Mouse (Mus musculus) ES-Bruce4 (cell line): ENCODE measurements at regions not wholly inside any gene's neighbourhood (a gene's known extent, or its start where the extent isn't known, plus 50 kb on each side); places are given as distances from the start of the nearest gene placed in this dataset.
A peak's percentile ranks its signal among the peaks of the same experiment; 100 is the strongest.

Source experiments
- H3K27ac ChIP-seq: 2 replicates; pipeline ENCODE4 v1.5.1; 2012; ENCODE audit warnings: low read length, inconsistent platforms; ENCODE audit not compliant: insufficient read depth
- H3K27me3 ChIP-seq: 2 replicates; pipeline ENCODE4 v1.6.1; 2012; ENCODE audit warnings: mild to moderate bottlenecking, low read length, inconsistent platforms; ENCODE audit not compliant: control insufficient read depth, poor library complexity, insufficient read depth, severe bottlenecking
- H3K36me3 ChIP-seq: 2 replicates; pipeline ENCODE4 v1.6.1; 2012; ENCODE audit warnings: inconsistent platforms, mild to moderate bottlenecking, low read length, moderate library complexity; ENCODE audit not compliant: control insufficient read depth, poor library complexity, insufficient read depth, severe bottlenecking
- H3K4me1 ChIP-seq: one replicate; pipeline ENCODE4 v1.8.1; 2011; ENCODE audit warnings: low read length; ENCODE audit not compliant: control insufficient read depth, insufficient read depth
- H3K4me3 ChIP-seq: 2 replicates; pipeline ENCODE4 v1.5.1; 2011; ENCODE audit warnings: low read depth, mild to moderate bottlenecking, low read length
- H3K9ac ChIP-seq: 2 replicates; pipeline ENCODE4 v1.6.1; 2012; ENCODE audit warnings: low read depth, mild to moderate bottlenecking, inconsistent platforms; ENCODE audit not compliant: poor library complexity, severe bottlenecking
- H3K9me3 ChIP-seq: replicated peaks from 2 replicates; pipeline ENCODE4 v1.6.1; 2012; ENCODE audit warnings: mild to moderate bottlenecking, low read length, inconsistent platforms; ENCODE audit not compliant: control insufficient read depth, poor library complexity, insufficient read depth, severe bottlenecking
- CTCF ChIP-seq: IDR thresholded peaks from one replicate; pipeline ENCODE4 v1.8.1; 2011; ENCODE audit warnings: low read depth, low read length
- EP300 ChIP-seq: IDR thresholded peaks from 2 replicates; pipeline ENCODE4 v1.6.1; 2011; ENCODE audit warnings: low read depth, low read length; ENCODE audit not compliant: insufficient read depth
- POLR2A ChIP-seq: IDR thresholded peaks from one replicate; pipeline ENCODE4 v1.8.1; 2011; ENCODE audit warnings: low read length; ENCODE audit not compliant: insufficient read depth

DNA sequence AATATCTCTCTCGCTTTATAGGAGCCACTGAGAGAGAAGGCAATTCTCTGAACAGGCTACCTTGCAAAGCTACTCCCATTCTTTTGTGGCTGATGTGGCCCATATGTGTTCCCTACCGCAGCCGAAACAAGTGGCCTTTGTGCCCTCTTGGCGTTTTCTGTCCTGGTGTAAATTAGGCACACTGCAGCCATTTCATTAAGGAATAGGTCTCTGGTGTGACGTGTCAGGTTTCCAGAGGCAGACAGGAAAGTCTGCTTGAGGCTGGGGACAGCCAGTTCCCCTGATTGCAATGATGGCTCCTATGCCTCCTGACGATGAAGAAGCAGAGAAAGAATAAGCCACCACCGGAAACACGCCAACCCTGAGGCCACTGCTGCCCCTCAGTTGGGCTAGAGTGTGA lies 59.3 kb upstream of the Bcor start:
- Histone ChIP-seq H3K9me3 (no peaks in the 10 kb centered on the region), H3K4me1 (no peaks in the 10 kb centered on the region), H3K4me3 (no peak overlapping the region), H3K9ac (no peak overlapping the region), H3K27me3 (no peaks in the 10 kb centered on the region), H3K27ac (no peak overlapping the region), H3K36me3 (no peaks in the 10 kb centered on the region)
- TF ChIP-seq POLR2A: no peak
- no peak for TF ChIP-seq CTCF

DNA sequence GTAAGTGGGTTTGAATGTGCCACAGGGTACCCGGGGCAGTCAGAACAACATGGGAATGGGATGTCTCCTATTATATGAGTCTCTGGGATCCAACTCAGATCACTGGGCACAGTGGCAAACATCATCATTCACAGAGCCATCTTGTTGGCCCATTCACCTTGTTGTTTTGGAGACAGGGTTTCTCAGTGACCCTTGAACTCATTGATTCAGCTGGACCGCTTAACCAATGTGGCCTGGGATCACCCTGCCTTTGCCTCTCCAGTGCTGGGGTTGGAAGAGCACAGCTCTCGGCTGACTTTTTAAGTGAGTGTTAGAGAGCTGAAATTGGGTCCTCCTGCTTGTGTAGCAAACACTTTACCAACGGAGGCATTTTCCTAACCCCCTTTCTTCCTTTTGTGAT lies 64.2 kb upstream of the Bcor start:
- Histone ChIP-seq H3K27me3 (no peaks in the 10 kb centered on the region), H3K4me1 (no peaks in the 10 kb centered on the region), H3K27ac (no peak overlapping the region), H3K4me3 (no peak overlapping the region), H3K9me3 (no peaks in the 10 kb centered on the region), H3K9ac (no peak overlapping the region), H3K36me3 (no peaks in the 10 kb centered on the region)
- no peak for TF ChIP-seq CTCF
- TF ChIP-seq EP300: no peak
- TF ChIP-seq POLR2A: no peak

DNA sequence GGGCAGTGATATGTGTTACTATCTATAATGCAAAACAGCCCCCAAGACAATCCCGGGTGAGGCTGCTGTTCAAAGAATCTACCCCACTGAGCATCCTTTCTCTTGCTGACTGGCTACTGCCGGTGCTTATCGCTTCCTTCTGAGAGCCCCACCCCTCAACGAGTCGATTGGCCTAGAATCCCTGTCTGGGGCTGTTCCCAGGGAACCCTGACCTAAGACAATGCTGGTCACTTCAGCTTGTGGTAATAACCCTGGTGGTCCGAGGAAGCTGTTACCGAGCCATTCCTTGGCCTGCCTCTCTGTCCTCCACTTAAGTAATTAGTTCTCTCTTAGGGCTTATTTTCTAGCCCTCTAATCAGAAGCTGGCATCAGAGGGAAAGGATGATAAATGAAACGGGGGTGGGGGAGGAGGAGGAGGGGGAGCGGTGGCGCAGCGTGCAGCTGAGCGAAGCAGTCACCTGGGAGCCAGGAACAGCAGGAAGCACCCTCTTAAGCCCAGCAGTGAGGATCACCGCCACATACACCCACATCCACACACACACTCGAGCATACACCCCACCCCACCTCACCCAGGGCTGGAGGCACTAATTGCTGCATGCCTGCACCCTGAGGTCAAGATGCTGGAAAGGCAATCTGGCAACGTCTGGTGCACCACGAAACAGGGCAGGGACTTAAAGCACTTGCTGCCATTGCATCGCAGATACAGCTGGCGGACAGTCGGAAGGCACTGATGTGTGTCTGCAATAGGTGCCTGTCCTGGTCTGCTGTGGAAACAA lies 65.1 kb upstream of the Bcor start:
- H3K36me3 ChIP-seq: no peaks in the 10 kb centered on the region
- H3K27me3 ChIP-seq: no peaks in the 10 kb centered on the region
- H3K4me3 ChIP-seq: peak overlapping the region; percentile 36
- TF ChIP-seq CTCF: no peak
- TF ChIP-seq EP300: no peak
- TF ChIP-seq POLR2A: no peak
- no peak overlapping the region for H3K27ac ChIP-seq
- H3K9ac ChIP-seq: no peak overlapping the region
- H3K9me3 ChIP-seq: no peaks in the 10 kb centered on the region
- H3K4me1 ChIP-seq: no peaks in the 10 kb centered on the region

DNA sequence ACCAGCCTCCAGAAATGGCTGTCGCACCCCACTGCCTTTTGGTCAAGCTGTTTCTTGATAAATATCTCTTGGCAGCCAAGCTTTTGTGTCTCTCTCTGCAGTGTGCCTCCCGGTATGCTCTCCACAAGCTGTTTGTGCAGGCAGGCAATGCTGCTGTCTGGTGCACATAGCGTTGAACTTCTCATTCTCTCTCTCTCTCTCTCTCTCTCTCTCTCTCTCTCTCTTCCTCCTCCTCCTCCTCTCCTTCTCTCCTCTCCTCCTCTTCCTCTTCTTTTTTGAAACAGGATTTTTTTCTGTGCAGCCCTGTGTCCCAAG lies 65.7 kb upstream of the Bcor start:
- Histone ChIP-seq H3K36me3 (no peaks in the 10 kb centered on the region), H3K27me3 (no peaks in the 10 kb centered on the region), H3K9me3 (peaks cover 3% of the 10 kb centered on the region; the same call in 1 of the 2 replicates), H3K4me1 (no peaks in the 10 kb centered on the region), H3K9ac (no peak overlapping the region), H3K27ac (no peak overlapping the region), H3K4me3 (no peak overlapping the region)
- TF ChIP-seq EP300: no peak
- TF ChIP-seq CTCF: no peak
- TF ChIP-seq POLR2A: no peak

DNA sequence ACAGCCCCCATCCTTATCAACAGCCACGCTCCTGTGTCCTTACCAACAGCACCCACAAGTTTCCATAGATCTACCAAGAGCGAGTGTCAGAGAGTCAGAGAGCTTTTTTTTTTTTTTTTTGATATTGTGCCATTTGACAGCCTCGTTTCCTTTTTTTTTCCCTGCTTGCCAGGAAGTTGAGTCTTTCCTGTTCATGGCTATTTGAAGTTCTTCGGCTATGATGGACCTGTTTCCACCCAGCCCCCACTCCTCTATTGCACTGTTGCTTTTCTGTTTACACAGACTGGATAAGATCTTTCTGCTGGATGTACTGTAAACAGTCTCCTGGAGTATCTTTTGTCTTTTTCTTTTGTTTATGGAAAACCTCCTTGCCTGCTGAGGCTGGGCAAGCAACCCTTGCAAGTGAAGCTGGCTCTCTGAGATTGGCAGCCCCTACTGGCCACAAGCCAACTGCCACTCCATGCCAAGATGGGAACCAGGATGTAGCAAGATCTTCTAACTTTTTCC lies 80.4 kb upstream of the Bcor start:
- Histone ChIP-seq H3K9ac (no peak overlapping the region), H3K27ac (no peak overlapping the region), H3K4me1 (no peaks in the 10 kb centered on the region), H3K36me3 (no peaks in the 10 kb centered on the region), H3K4me3 (no peak overlapping the region), H3K27me3 (no peaks in the 10 kb centered on the region), H3K9me3 (no peaks in the 10 kb centered on the region; the same call in 1 of the 2 replicates)
- no peak for TF ChIP-seq CTCF
- TF ChIP-seq EP300: no peak

DNA sequence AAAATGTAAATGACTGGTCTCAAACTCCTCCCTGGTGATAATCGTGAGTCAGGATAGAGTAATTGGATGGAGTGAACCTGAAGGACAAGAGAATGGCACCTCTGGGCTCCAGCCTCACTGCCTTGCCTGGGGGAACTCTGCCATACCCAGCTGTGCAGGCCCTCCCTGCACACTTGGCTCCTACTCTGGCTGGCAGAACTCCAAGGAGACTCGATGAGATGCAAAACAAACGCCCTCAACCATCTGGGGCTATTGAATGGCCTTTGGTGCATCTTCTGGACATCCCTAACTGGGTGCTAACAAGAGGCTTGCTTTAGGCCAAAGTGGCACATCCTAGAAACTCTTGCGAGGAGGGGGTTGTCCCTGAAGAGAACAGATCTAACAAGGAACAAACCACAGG lies 81.6 kb upstream of the Bcor start:
- no peaks in the 10 kb centered on the region for H3K36me3 ChIP-seq
- no peak overlapping the region for H3K27ac ChIP-seq
- no peak overlapping the region for H3K4me3 ChIP-seq
- H3K4me1 ChIP-seq: no peaks in the 10 kb centered on the region
- H3K9ac ChIP-seq: no peak overlapping the region
- no peaks in the 10 kb centered on the region for H3K27me3 ChIP-seq
- H3K9me3 ChIP-seq: no peaks in the 10 kb centered on the region; the same call in 1 of the 2 replicates
- no peak for TF ChIP-seq EP300
- no peak for TF ChIP-seq POLR2A
- TF ChIP-seq CTCF: no peak
